Mouse (Mus musculus): ENCODE results near the gene Ksr1. TPM values are rescaled to one million over a fixed set of nuclear protein-coding genes. Genes with fewer than 3 reads are reported as not detected.

The Ksr1 gene
- polyA plus RNA-seq, 1 experiment from 2014 or later: 5.8 TPM

GRCm38 (mm10) chr11:79111864-79112558 lies 34.2 kb downstream of the Ksr1 start:
- H3K4me1 ChIP-seq (ENCODE audit: control insufficient read depth, insufficient read depth, low read length): peaks cover 13% of the 10 kb centered on the region; the same call in 1 of the 2 replicates
- no peaks in the 10 kb centered on the region for H3K27me3 ChIP-seq (ENCODE audit: control insufficient read depth, insufficient read depth, low read length)
- 93% methylated on average over 10 of the region's 10 CpGs for WGBS
- no peak overlapping the region for H3K9ac ChIP-seq (replicated peaks; ENCODE audit: low read length)
- no peaks in the 10 kb centered on the region for H3K9me3 ChIP-seq (ENCODE audit: control insufficient read depth, low read length)
- no peak overlapping the region for H3K4me3 ChIP-seq (replicated peaks; ENCODE audit: low read depth, low read length)
- ATAC-seq (ENCODE audit: low FRiP score, low TSS enrichment): no peak
- H3K27ac ChIP-seq (replicated peaks; ENCODE audit: low read depth, low read length): no peak overlapping the region
- H3K36me3 ChIP-seq (ENCODE audit: control insufficient read depth, insufficient read depth, low read length): no peaks in the 10 kb centered on the region
- no peak for DNase-seq
- H3K4me2 ChIP-seq (ENCODE audit: low read length): no peak overlapping the region

DNA sequence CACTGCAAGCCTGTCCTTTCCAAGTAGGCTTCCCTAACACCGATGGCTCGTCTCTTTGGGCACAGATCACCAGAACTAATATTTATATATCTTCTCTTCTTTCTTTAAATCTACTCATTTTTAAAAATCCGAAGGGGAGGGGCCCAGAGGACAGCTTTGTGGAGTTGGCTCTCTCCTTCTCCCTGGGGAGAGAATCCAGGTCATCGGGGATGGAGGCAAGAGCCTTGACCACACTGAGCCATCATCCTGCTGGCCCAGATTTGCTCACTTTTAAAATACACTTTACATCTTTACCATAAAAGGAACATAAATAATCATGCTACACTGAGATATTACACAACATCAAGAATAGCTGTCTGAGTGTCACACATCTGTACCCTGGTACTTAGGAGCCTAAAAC lies 35.8 kb downstream of the Ksr1 start:
- Histone ChIP-seq H3K27ac (replicated peaks; ENCODE audit: low read depth, low read length) (no peak overlapping the region), H3K36me3 (ENCODE audit: control insufficient read depth, insufficient read depth, low read length) (no peaks in the 10 kb centered on the region), H3K4me2 (ENCODE audit: low read length) (no peak overlapping the region), H3K9me3 (ENCODE audit: control insufficient read depth, low read length) (no peaks in the 10 kb centered on the region), H3K4me1 (ENCODE audit: control insufficient read depth, insufficient read depth, low read length) (no peaks in the 10 kb centered on the region), H3K4me3 (replicated peaks; ENCODE audit: low read depth, low read length) (no peak overlapping the region), H3K9ac (replicated peaks; ENCODE audit: low read length) (no peak overlapping the region), H3K27me3 (ENCODE audit: control insufficient read depth, insufficient read depth, low read length) (no peaks in the 10 kb centered on the region)
- WGBS: 84% methylated on average over 4 of the region's 4 CpGs
- no peak for ATAC-seq (ENCODE audit: low FRiP score, low TSS enrichment)
- DNase-seq: no peak

DNA sequence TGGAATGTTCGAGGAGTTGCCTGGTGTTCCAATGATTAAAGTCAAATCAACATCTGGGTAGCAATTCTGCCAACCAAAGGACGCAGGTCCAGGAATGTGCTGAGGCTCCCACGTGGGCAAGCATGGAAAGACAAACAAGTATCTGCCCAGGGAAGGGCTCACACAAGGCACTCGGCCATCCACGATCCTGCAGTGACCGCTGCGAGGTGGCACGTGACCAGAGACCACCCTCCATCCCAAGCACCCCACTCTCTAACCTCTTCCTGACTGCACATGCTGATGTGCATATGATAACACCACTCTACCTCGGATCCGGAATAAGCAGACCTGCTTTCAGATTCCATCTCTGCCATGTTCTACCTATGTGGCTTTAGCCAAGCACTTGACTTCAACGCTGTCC lies 38.3 kb downstream of the Ksr1 start:
- Histone ChIP-seq H3K4me1 (ENCODE audit: control insufficient read depth, insufficient read depth, low read length) (no peaks in the 10 kb centered on the region), H3K4me3 (replicated peaks; ENCODE audit: low read depth, low read length) (no peak overlapping the region), H3K27me3 (ENCODE audit: control insufficient read depth, insufficient read depth, low read length) (no peaks in the 10 kb centered on the region), H3K9ac (replicated peaks; ENCODE audit: low read length) (no peak overlapping the region), H3K36me3 (ENCODE audit: control insufficient read depth, insufficient read depth, low read length) (no peaks in the 10 kb centered on the region), H3K27ac (replicated peaks; ENCODE audit: low read depth, low read length) (no peak overlapping the region), H3K9me3 (ENCODE audit: control insufficient read depth, low read length) (no peaks in the 10 kb centered on the region), H3K4me2 (ENCODE audit: low read length) (no peak overlapping the region)
- no peak for DNase-seq
- 90% methylated on average over 11 of the region's 11 CpGs for WGBS
- no peak for ATAC-seq (ENCODE audit: low FRiP score, low TSS enrichment)

- no peaks in the 10 kb centered on the region for H3K9me3 ChIP-seq (ENCODE audit: control insufficient read depth, low read length)
- no peak overlapping the region for H3K4me3 ChIP-seq (replicated peaks; ENCODE audit: low read depth, low read length)
- no peaks in the 10 kb centered on the region for H3K27me3 ChIP-seq (ENCODE audit: control insufficient read depth, insufficient read depth, low read length)
- ATAC-seq (ENCODE audit: low FRiP score, low TSS enrichment) (no peak), DNase-seq (no peak)
- no peak overlapping the region for H3K9ac ChIP-seq (replicated peaks; ENCODE audit: low read length)
- H3K4me1 ChIP-seq (ENCODE audit: control insufficient read depth, insufficient read depth, low read length): no peaks in the 10 kb centered on the region
- no peak overlapping the region for H3K27ac ChIP-seq (replicated peaks; ENCODE audit: low read depth, low read length)
- H3K36me3 ChIP-seq (ENCODE audit: control insufficient read depth, insufficient read depth, low read length): no peaks in the 10 kb centered on the region
- 83% methylated on average over 6 of the region's 6 CpGs for WGBS
- no peak overlapping the region for H3K4me2 ChIP-seq (ENCODE audit: low read length)
Observed at GRCm38 (mm10) chr11:79104998-79105397, 41.2 kb downstream of the Ksr1 start.

DNA sequence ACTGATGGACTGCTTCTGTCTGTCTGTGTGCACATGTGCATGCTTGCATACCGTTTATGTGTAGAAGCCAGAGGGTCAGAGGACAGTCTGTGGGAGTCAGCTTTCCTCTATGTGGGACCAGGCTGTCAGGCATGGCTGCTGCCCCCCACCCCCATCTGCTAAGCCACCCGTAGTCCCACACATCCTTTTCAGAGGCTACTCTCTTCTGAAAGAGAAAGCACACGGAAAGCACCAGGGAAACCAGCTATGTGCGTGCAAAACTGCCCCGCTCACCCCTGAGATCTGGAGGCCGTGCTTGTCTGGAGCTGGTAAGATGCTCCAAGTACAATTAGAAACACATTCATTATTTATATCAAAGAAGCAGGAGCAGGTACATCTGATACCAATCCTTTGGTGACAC lies 41.7 kb downstream of the Ksr1 start:
- Histone ChIP-seq H3K4me1 (ENCODE audit: control insufficient read depth, insufficient read depth, low read length) (no peaks in the 10 kb centered on the region), H3K9me3 (ENCODE audit: control insufficient read depth, low read length) (no peaks in the 10 kb centered on the region), H3K4me3 (replicated peaks; ENCODE audit: low read depth, low read length) (no peak overlapping the region), H3K4me2 (ENCODE audit: low read length) (no peak overlapping the region), H3K36me3 (ENCODE audit: control insufficient read depth, insufficient read depth, low read length) (no peaks in the 10 kb centered on the region), H3K27ac (replicated peaks; ENCODE audit: low read depth, low read length) (no peak overlapping the region), H3K27me3 (ENCODE audit: control insufficient read depth, insufficient read depth, low read length) (no peaks in the 10 kb centered on the region), H3K9ac (replicated peaks; ENCODE audit: low read length) (no peak overlapping the region)
- ATAC-seq (ENCODE audit: low FRiP score, low TSS enrichment) (no peak), DNase-seq (no peak)
- WGBS: 69% methylated on average over 6 of the region's 6 CpGs

DNA sequence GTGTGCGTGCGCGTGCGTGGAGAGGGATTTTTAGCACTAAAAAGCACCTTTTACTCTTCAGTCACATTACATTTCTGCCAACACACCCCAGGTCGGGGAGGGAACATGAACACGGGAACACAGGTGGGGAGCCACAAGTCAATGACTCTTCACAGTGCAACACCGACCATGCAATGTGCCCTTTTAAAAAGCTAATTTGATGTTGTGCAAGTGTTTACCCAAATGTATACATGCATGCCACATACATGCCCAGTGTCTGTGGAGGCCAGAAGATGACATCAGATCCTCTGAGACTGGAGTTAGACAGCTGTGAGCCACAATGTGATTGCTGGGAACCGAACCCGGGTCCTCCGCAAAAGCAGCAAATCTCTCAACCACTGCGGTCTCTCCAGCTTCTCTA lies 42.1 kb downstream of the Ksr1 start:
- Histone ChIP-seq H3K9me3 (ENCODE audit: control insufficient read depth, low read length) (no peaks in the 10 kb centered on the region), H3K27ac (replicated peaks; ENCODE audit: low read depth, low read length) (no peak overlapping the region), H3K9ac (replicated peaks; ENCODE audit: low read length) (no peak overlapping the region), H3K4me1 (ENCODE audit: control insufficient read depth, insufficient read depth, low read length) (no peaks in the 10 kb centered on the region), H3K4me2 (ENCODE audit: low read length) (no peak overlapping the region), H3K27me3 (ENCODE audit: control insufficient read depth, insufficient read depth, low read length) (no peaks in the 10 kb centered on the region), H3K4me3 (replicated peaks; ENCODE audit: low read depth, low read length) (no peak overlapping the region), H3K36me3 (ENCODE audit: control insufficient read depth, insufficient read depth, low read length) (no peaks in the 10 kb centered on the region)
- WGBS: 93% methylated on average over 11 of the region's 11 CpGs
- no peak for ATAC-seq (ENCODE audit: low FRiP score, low TSS enrichment)
- DNase-seq: no peak

DNA sequence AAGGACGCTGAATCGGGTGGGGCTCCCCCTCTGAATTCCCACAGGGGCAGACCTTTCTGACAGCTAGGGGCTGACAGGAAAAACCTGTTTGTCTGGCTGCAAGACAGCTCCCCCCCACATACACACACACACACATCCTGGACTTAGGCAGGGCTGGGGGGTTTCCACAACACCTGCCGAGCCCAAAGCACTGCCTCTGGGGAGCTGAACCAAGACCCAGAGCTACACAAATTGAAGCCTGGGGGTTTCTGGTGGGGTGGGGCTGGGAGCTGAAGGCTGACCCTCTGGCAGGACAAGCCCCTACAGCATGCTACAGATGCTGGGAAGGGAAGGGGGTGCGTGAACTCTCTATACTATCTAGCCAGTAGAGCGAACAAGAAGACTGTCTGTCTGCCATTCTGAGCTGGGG lies 42.7 kb downstream of the Ksr1 start:
- no peaks in the 10 kb centered on the region for H3K36me3 ChIP-seq (ENCODE audit: control insufficient read depth, insufficient read depth, low read length)
- H3K4me2 ChIP-seq (ENCODE audit: low read length): no peak overlapping the region
- no peak for ATAC-seq (ENCODE audit: low FRiP score, low TSS enrichment)
- no peak overlapping the region for H3K4me3 ChIP-seq (replicated peaks; ENCODE audit: low read depth, low read length)
- H3K4me1 ChIP-seq (ENCODE audit: control insufficient read depth, insufficient read depth, low read length): no peaks in the 10 kb centered on the region
- no peak for DNase-seq
- no peak overlapping the region for H3K9ac ChIP-seq (replicated peaks; ENCODE audit: low read length)
- H3K27ac ChIP-seq (replicated peaks; ENCODE audit: low read depth, low read length): no peak overlapping the region
- H3K27me3 ChIP-seq (ENCODE audit: control insufficient read depth, insufficient read depth, low read length): no peaks in the 10 kb centered on the region
- 68% methylated on average over 5 of the region's 5 CpGs for WGBS
- no peaks in the 10 kb centered on the region for H3K9me3 ChIP-seq (ENCODE audit: control insufficient read depth, low read length)

- H3K9ac ChIP-seq (replicated peaks; ENCODE audit: low read length): no peak overlapping the region
- DNase-seq (no peak), ATAC-seq (ENCODE audit: low FRiP score, low TSS enrichment) (no peak)
- no peaks in the 10 kb centered on the region for H3K9me3 ChIP-seq (ENCODE audit: control insufficient read depth, low read length)
- H3K4me2 ChIP-seq (ENCODE audit: low read length): no peak overlapping the region
- no peaks in the 10 kb centered on the region for H3K36me3 ChIP-seq (ENCODE audit: control insufficient read depth, insufficient read depth, low read length)
- H3K4me1 ChIP-seq (ENCODE audit: control insufficient read depth, insufficient read depth, low read length): no peaks in the 10 kb centered on the region
- WGBS: 71% methylated on average over 4 of the region's 4 CpGs
- no peaks in the 10 kb centered on the region for H3K27me3 ChIP-seq (ENCODE audit: control insufficient read depth, insufficient read depth, low read length)
- H3K4me3 ChIP-seq (replicated peaks; ENCODE audit: low read depth, low read length): no peak overlapping the region
- no peak overlapping the region for H3K27ac ChIP-seq (replicated peaks; ENCODE audit: low read depth, low read length)
Observed at GRCm38 (mm10) chr11:79102280-79102679, 43.9 kb downstream of the Ksr1 start.

GRCm38 (mm10) chr11:79101568-79101967 lies 44.6 kb downstream of the Ksr1 start:
- DNase-seq (no peak), ATAC-seq (ENCODE audit: low FRiP score, low TSS enrichment) (no peak)
- no peak overlapping the region for H3K4me2 ChIP-seq (ENCODE audit: low read length)
- no peaks in the 10 kb centered on the region for H3K4me1 ChIP-seq (ENCODE audit: control insufficient read depth, insufficient read depth, low read length)
- H3K9me3 ChIP-seq (ENCODE audit: control insufficient read depth, low read length): no peaks in the 10 kb centered on the region
- H3K27ac ChIP-seq (replicated peaks; ENCODE audit: low read depth, low read length): no peak overlapping the region
- no peak overlapping the region for H3K4me3 ChIP-seq (replicated peaks; ENCODE audit: low read depth, low read length)
- 96% methylated on average over 6 of the region's 6 CpGs for WGBS
- H3K27me3 ChIP-seq (ENCODE audit: control insufficient read depth, insufficient read depth, low read length): no peaks in the 10 kb centered on the region
- H3K9ac ChIP-seq (replicated peaks; ENCODE audit: low read length): no peak overlapping the region
- no peaks in the 10 kb centered on the region for H3K36me3 ChIP-seq (ENCODE audit: control insufficient read depth, insufficient read depth, low read length)
